Mouse (Mus musculus) gonadal fat pad, adult 2 months (tissue): ENCODE results near the gene Mdp1. TPM values are rescaled to one million over a fixed set of nuclear protein-coding genes. Genes with fewer than 3 reads are reported as not detected.

Experiments
- DNase-seq: peaks from one replicate; pipeline ENCODE4 v3.0.0-alpha.2; 2012; ENCODE audit warnings: low read depth
- polyA plus RNA-seq: library from polyadenylated mRNA; depleted of rRNA; stranded (reverse); fragments of >200 nt; gene quantifications from 2 replicates; pipeline ENCODE4 v1.2.3, GENCODE M21; 2012; rRNA removed

Gene Mdp1
- polyA plus RNA-seq = 33.1 and 34.8 TPM in 2 replicates

GRCm38 (mm10) chr14:55659960-55660573, at the start of gene Mdp1:
TSS of gene Mdp1 (minus strand) at chr14:55660508.
- peak; percentile 28 for DNase-seq

GRCm38 (mm10) chr14:55709509-55709908, 49.2 kb upstream of the Mdp1 start:
- DNase-seq = no peak

GRCm38 (mm10) chr14:55707397-55707796, 47.1 kb upstream of the Mdp1 start:
- DNase-seq = no peak

GRCm38 (mm10) chr14:55706051-55706600, 45.8 kb upstream of the Mdp1 start:
- no peak for DNase-seq

GRCm38 (mm10) chr14:55702761-55703160, 42.5 kb upstream of the Mdp1 start:
- no peak for DNase-seq

GRCm38 (mm10) chr14:55701131-55701530, 40.8 kb upstream of the Mdp1 start:
- DNase-seq = no peak

GRCm38 (mm10) chr14:55697226-55697625, 36.9 kb upstream of the Mdp1 start:
- DNase-seq = no peak

GRCm38 (mm10) chr14:55689433-55689832, 29.1 kb upstream of the Mdp1 start:
- no peak for DNase-seq

GRCm38 (mm10) chr14:55682118-55682493, 21.8 kb upstream of the Mdp1 start:
- no peak for DNase-seq

- DNase-seq = peak; percentile 50
Observed at GRCm38 (mm10) chr14:55681160-55682117, 21.1 kb upstream of the Mdp1 start, which contains the start of gene Tinf2. TSS of gene Tinf2 (minus strand) at chr14:55681820.

- no peak for DNase-seq
Observed at GRCm38 (mm10) chr14:55677615-55678014, 17.3 kb upstream of the Mdp1 start.

GRCm38 (mm10) chr14:55672741-55673060, 12.4 kb upstream of the Mdp1 start:
- no peak for DNase-seq

GRCm38 (mm10) chr14:55671833-55672740, 11.8 kb upstream of the Mdp1 start, which contains the start of the genes Gmpr2 and Nedd8:
TSS of gene Gmpr2 (plus strand) at chr14:55671941.
TSS of gene Nedd8 (minus strand) at chr14:55672124.
- DNase-seq = peak; percentile 93

GRCm38 (mm10) chr14:55671486-55671832, 11.2 kb upstream of the Mdp1 start:
- no peak for DNase-seq

GRCm38 (mm10) chr14:55660636-55661035, 328 bp upstream of the Mdp1 start:
- DNase-seq = no peak

GRCm38 (mm10) chr14:55658011-55658410, 2.3 kb downstream of the Mdp1 start:
- no peak for DNase-seq

- no peak for DNase-seq
Observed at GRCm38 (mm10) chr14:55656935-55657334, 3.4 kb downstream of the Mdp1 start.

- no peak for DNase-seq
Observed at GRCm38 (mm10) chr14:55651528-55651927, 8.8 kb downstream of the Mdp1 start.

GRCm38 (mm10) chr14:55649884-55650283, 10.4 kb downstream of the Mdp1 start, which contains the start of gene Tssk4:
TSS of gene Tssk4 (plus strand) at chr14:55650184.
- DNase-seq = no peak

GRCm38 (mm10) chr14:55644261-55644888, 15.9 kb downstream of the Mdp1 start:
- peak; percentile 22 for DNase-seq
